Mouse (Mus musculus) right cerebral cortex, adult 18-20 months (tissue): ENCODE data around the gene 2310022A10Rik.

Experiments used
- DNase-seq: peaks from one replicate; pipeline ENCODE4 v3.0.0; 2022; ENCODE audit warnings: mixed read lengths

2310022A10Rik gene

GRCm38 (mm10) chr7:27552931-27553513 is at the start of gene 2310022A10Rik, which contains the start of gene Pld3:
Gene 2310022A10Rik, plus strand, starts transcription at chr7:27553233.
Gene Pld3, minus strand, starts transcription at chr7:27553218.
- DNase-seq, result peak; percentile 99

- DNase-seq, result no peak
Observed at GRCm38 (mm10) chr7:27506765-27507370, 46.2 kb upstream of the 2310022A10Rik start.

- peak; percentile 91 for DNase-seq
Observed at GRCm38 (mm10) chr7:27507711-27508647, 45.1 kb upstream of the 2310022A10Rik start.

- no peak for DNase-seq
Observed at GRCm38 (mm10) chr7:27508648-27509005, 44.4 kb upstream of the 2310022A10Rik start.

- no peak for DNase-seq
Observed at GRCm38 (mm10) chr7:27510809-27511208, 42.2 kb upstream of the 2310022A10Rik start.

GRCm38 (mm10) chr7:27514961-27515360 is 38.1 kb upstream of the 2310022A10Rik start:
- no peak for DNase-seq

GRCm38 (mm10) chr7:27518314-27518713 is 34.7 kb upstream of the 2310022A10Rik start:
- DNase-seq, result no peak

GRCm38 (mm10) chr7:27520104-27520503 is 32.9 kb upstream of the 2310022A10Rik start:
- DNase-seq, result no peak

- no peak for DNase-seq
Observed at GRCm38 (mm10) chr7:27520599-27520998, 32.4 kb upstream of the 2310022A10Rik start.

GRCm38 (mm10) chr7:27522967-27523366 is 30.1 kb upstream of the 2310022A10Rik start, which contains the start of gene Hipk4:
Gene Hipk4, plus strand, starts transcription at chr7:27523267.
- DNase-seq, result no peak

GRCm38 (mm10) chr7:27523805-27524204 is 29.2 kb upstream of the 2310022A10Rik start:
- DNase-seq, result no peak

- DNase-seq, result peak; percentile 81
Observed at GRCm38 (mm10) chr7:27526039-27526827, 26.8 kb upstream of the 2310022A10Rik start.

GRCm38 (mm10) chr7:27529070-27529469 is 24.0 kb upstream of the 2310022A10Rik start:
- no peak for DNase-seq

- DNase-seq, result no peak
Observed at GRCm38 (mm10) chr7:27530937-27531336, 22.1 kb upstream of the 2310022A10Rik start.

- no peak for DNase-seq
Observed at GRCm38 (mm10) chr7:27531707-27532106, 21.3 kb upstream of the 2310022A10Rik start.

- no peak for DNase-seq
Observed at GRCm38 (mm10) chr7:27532480-27533050, 20.5 kb upstream of the 2310022A10Rik start.

GRCm38 (mm10) chr7:27535386-27535785 is 17.6 kb upstream of the 2310022A10Rik start:
- DNase-seq, result no peak

GRCm38 (mm10) chr7:27536618-27537017 is 16.4 kb upstream of the 2310022A10Rik start:
- DNase-seq, result no peak

- DNase-seq, result no peak
Observed at GRCm38 (mm10) chr7:27537998-27538397, 15.0 kb upstream of the 2310022A10Rik start.

GRCm38 (mm10) chr7:27538797-27539196 is 14.2 kb upstream of the 2310022A10Rik start:
- DNase-seq, result no peak

- DNase-seq, result no peak
Observed at GRCm38 (mm10) chr7:27540521-27540920, 12.5 kb upstream of the 2310022A10Rik start.

- no peak for DNase-seq
Observed at GRCm38 (mm10) chr7:27540935-27541334, 12.1 kb upstream of the 2310022A10Rik start.
